Mouse (Mus musculus) frontal cortex, postnatal 14 days (tissue): ENCODE data around the gene Matk.

Experiments
- DNase-seq, 2 experiments: peaks; one replicate each; pipeline ENCODE4 v3.0.0; 2022; ENCODE audit warnings: low spot score in 2 of 2

The Matk gene

DNA sequence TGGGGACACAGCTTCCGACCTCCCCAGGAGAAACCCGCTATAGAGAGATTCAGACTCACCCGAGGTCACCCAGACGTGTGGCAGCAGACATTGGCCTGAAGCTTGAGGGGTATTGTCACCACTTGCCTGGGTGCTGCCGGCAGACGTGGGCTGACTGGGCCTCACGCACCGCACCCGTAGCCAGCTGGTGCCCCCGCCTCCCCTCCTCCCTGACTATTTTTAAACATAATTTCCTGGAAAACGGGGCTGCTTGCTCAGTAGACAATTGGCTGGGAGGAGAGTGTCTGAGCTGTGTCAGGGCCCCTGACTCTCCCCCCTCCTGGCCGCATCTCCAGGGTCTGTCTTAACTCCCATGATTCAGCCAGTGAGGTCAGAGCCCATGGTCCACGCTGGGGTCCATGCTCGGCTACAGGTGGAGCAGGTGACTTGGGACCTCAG is 50.1 kb downstream of the Matk start:
- peak in 1 of 2 experiments; percentile 48 for DNase-seq

DNA sequence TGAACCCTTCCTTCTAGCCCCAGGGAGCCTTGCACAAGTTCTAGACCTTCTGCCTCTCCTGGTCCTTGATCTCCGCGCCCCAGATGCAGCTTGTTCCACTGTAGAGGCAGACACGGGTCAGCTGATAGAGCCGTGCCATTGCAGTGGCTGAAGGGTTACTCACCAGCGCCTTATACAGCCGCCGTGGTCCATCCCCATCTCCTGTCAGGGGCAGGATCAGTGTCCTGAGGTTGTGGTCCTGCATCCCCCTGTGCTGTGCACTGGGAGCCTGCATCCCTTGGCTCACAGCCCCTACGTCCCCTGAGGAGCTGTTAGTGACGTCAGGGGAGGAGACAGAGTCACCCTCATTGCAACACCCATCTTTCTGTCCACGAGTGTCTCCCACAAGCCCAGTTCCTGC is 50.5 kb downstream of the Matk start:
- DNase-seq: no peak

DNA sequence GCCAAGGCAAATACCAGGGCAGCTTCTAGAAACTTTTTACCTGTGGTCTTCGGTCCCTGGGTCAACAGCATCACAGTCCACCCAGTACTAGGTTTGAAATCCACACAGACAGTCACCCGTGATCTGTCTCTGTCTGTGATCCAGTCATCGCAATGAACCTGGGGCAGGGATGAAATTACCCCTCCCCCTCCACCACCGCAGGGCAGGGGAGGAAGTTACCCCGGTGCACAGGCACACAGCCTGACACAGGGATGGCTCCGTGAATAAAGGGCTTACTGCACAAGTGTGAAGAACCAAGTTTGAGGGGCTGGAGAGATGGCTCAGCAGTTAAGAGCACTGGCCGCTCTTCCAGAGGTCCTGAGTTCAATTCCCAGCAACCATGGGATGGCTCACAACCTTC is 51.0 kb downstream of the Matk start:
- DNase-seq: no peak

DNA sequence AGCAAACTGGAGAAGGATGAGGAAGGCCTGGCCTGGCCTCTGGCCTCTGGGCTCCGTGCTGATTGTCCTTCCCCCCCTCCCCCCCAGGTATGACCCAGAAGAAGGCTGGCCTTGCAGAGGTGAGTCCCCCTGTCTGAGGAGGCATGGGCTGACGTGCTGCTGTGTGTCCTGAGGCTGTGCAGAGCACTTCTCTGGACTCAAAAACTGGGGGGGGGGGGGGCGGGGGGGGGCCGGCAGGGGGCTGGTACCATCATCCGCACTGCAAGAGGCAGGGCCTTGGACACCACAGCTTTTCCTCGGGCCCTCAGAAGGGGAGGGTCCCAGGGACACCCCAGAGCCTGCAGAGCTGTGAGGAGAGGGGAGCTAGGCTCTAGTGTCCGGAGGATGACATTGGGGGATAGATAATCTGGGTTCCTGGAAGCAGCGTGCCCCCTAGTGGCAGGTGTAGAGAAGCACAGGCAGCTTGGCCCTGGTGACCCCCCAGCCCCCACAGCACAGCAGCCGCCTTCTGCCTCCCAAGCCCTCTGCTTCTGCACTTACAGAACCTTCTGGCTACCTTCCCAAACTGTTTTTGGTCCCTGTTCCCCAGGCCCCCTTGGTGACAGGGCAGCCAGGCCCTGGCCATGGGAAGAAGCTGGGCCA is 52.0 kb downstream of the Matk start:
- DNase-seq: no peak

DNA sequence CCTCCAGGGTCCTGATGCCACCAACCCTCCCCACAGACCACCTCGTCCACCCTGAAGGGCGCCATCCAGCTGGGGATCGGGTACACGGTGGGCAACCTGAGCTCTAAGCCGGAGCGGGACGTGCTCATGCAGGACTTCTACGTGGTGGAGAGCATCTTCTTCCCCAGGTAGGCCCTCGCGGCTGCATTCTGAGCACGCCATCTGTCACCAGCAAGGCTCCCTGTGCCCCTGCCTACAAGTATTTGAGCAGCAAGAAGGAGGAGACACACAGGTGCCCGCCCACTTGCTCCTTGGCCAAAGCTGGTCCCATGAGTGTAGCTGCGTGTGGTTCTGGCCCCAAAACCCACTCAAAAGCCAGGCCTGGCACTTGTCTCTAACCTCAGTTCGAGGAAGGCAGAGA is 52.9 kb downstream of the Matk start:
- DNase-seq: no peak

DNA sequence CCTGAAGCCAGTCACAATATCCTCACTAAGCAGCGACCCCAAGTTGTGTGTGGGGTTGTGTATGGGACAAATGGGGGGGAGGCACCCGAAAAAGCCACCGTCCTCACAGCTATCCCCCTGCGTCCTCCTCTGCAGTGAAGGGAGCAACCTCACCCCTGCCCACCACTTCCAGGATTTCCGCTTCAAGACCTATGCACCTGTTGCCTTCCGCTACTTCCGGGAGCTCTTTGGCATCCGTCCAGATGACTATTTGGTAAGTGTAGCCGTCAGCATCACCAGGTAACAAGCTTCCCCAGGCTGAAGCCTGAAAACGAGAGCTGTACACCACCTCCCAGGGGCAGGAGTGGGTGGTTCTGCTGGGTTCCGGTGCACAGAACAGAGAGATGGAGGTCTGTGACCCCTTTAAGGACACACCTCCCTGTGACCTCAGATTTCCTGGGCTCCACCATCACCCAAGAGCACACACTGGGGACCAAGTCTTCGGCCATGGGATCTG is 53.5 kb downstream of the Matk start:
- DNase-seq: no peak

DNA sequence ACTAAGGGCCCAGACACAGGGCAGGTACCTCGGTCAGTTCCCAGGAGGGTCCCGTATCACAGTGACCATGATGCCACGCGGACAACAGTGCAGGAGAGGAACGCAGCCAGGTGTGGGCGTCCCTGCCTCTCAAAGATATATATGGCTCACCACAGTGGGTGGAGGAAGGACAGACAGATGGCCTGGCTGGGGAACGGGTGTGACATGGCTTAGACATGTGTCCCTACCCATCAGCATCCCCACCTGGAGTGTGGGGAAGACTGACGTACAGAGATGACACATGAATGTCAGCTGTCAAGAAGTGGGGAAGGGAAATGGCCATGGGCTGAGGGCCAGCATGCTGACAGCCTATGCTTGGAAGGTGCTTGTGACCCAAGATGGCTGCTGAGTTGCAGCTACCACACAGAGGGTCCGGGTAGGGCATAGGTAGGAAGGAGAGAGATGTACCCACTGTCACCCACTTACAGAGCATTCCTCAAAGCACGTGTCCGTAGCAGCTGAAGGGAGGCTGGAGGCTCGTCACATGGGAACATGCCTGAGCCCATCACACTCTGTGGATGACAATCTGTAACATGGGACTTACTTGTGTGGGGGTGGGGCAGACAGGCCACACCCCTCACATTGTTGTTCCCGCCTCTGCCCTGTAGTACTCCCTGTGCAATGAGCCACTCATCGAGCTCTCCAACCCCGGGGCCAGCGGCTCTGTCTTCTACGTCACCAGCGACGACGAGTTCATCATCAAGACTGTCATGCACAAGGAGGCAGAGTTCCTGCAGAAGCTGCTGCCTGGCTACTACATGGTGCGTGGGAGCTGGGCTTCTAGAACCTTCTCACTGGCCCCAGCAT is 54.3 kb downstream of the Matk start:
- no peak for DNase-seq

DNA sequence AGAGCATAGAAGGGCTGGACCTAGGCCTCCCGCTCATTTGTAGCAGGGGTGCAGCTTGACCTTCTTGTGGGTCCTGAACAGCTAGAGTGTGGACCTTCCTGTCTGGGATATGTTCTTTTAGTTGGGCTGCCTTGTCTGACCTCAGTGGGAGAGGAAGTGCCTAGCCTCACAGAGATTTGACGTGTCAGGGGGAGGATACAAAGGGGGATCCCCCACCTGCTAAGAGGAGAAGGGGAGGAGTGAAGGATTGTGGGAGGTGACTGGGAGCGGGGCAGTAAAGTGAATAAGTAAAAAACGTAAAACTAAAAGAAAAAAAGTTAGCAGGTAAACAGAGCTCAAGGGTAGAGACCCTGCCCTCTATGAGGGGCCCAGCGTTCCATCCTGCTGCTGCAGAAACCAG is 56.8 kb downstream of the Matk start:
- no peak for DNase-seq
